Mouse (Mus musculus): ENCODE results near the gene Trh. TPM values are rescaled to one million over a fixed set of nuclear protein-coding genes. Genes with fewer than 3 reads are reported as not detected.

Gene Trh
- total RNA-seq (2014; fragmentation: Nextera tagmentation) (not detected in 2 replicates), total RNA-seq (2017) (0.06 TPM in 1 of 2 replicates, not detected in the other), polyA plus RNA-seq (2012) (not detected in 2 replicates)

DNA sequence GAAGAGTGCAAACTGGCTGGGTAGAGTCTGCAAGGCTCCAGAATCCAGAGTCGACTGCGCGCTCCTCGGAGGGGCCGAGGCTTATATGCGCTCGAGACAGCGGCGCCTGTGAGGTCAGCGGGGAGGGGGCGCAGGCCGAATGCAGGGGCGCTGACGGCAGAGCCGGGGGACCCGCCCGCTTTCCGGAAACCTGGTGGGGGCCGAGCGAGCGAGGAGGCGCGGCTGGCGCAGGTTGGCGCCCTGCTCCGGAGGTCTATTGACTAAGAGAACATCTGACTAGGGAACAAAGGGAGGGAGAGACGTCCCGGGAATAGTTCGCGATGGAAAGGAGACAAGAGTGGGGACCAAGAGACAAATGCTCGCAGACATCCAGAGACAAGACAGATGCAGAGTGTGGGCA, at the start of gene Trh:
Gene Trh, minus strand, starts transcription at position 60 of the 400 bp plus-strand sequence.
- H3K4me1 ChIP-seq (ENCODE audit: insufficient read depth, low read depth, low read length), result peaks cover 7% of the 10 kb centered on the region
- ATAC-seq (ENCODE audit: extremely low read depth, insufficient number of reproducible peaks, low FRiP score, poor library complexity, severe bottlenecking), result no peak
- no peak for DNase-seq (ENCODE audit: low spot score)
- TF ChIP-seq POLR2AphosphoS5 (IDR thresholded peaks at IDR 0.05; ENCODE audit: insufficient replicate concordance, low read depth, low read length) (no peak), GATA1 (IDR thresholded peaks at IDR 0.05; ENCODE audit: borderline replicate concordance, low read length) (no peak), TAL1 (conservative IDR thresholded peaks at IDR 0.05; ENCODE audit: low read depth, low read length) (no peak), CTCF (IDR thresholded peaks at IDR 0.05; ENCODE audit: low read depth, low read length) (no peak), GATA2 (IDR thresholded peaks at IDR 0.05; ENCODE audit: borderline replicate concordance, low read depth, low read length) (no peak)
- H3K4me3 ChIP-seq (ENCODE audit: low read depth, low read length), result no peak within 1 kb of the TSS
- no peaks in the 10 kb centered on the region for H3K36me3 ChIP-seq (replicated peaks)
- H3K27me3 ChIP-seq (ENCODE audit: insufficient read depth, low read length), result peaks cover 16% of the 10 kb centered on the region; the same call in 1 of the 2 replicates
- H3K9me3 ChIP-seq (replicated peaks), result no peaks in the 10 kb centered on the region

DNA sequence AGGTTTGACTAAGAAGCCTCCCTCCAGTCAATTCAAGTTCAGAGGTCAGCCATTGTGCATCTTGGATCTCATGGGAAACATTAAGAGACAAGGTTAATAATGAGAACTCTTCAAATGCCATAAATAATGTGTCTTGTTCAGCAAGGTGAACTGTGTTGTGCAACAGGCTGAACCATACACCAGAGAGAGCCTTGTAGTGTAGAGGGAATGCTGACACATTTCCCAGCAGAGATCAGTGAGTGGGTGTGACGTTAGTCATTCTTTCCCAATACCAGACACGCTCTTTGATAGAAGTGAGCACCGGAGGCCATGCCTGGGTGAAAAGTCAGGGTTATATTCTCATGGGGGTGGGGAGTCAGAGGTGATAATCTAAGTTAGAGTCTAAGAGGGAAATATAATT, 46.4 kb upstream of the Trh start:
- Histone ChIP-seq H3K9me3 (replicated peaks) (no peaks in the 10 kb centered on the region), H3K36me3 (replicated peaks) (no peaks in the 10 kb centered on the region), H3K4me3 (ENCODE audit: low read depth, low read length) (no peak overlapping the region), H3K27me3 (ENCODE audit: insufficient read depth, low read length) (no peaks in the 10 kb centered on the region), H3K4me1 (ENCODE audit: insufficient read depth, low read depth, low read length) (peaks cover 20% of the 10 kb centered on the region)
- TF ChIP-seq TAL1 (conservative IDR thresholded peaks at IDR 0.05; ENCODE audit: low read depth, low read length) (no peak), CTCF (IDR thresholded peaks at IDR 0.05; ENCODE audit: low read depth, low read length) (no peak), GATA2 (IDR thresholded peaks at IDR 0.05; ENCODE audit: borderline replicate concordance, low read depth, low read length) (no peak), POLR2AphosphoS5 (IDR thresholded peaks at IDR 0.05; ENCODE audit: insufficient replicate concordance, low read depth, low read length) (no peak), GATA1 (IDR thresholded peaks at IDR 0.05; ENCODE audit: borderline replicate concordance, low read length) (no peak)
- no peak for DNase-seq (ENCODE audit: low spot score)
- no peak for ATAC-seq (ENCODE audit: extremely low read depth, insufficient number of reproducible peaks, low FRiP score, poor library complexity, severe bottlenecking)

DNA sequence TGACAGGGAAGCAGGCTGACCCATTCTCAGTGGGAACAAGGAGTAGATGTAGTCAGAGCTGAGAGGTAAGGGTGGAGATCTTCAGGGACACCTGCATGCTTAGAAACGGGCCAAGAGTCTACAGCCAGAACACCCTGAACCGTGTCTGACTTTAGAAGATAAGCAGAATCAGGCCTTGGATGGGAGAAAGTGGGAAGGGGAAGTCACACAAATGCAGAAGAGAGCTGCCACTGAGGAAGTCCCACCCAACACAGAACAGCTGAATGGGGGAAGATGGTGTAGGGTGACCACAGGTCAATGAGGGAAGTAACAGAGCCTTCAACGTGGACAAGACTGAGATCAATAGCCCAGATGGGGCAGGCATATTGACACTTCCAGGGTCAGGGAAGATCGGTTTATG, 42.4 kb upstream of the Trh start:
- Histone ChIP-seq H3K9me3 (replicated peaks) (no peaks in the 10 kb centered on the region), H3K4me3 (ENCODE audit: low read depth, low read length) (no peak overlapping the region), H3K4me1 (ENCODE audit: insufficient read depth, low read depth, low read length) (peaks cover 19% of the 10 kb centered on the region), H3K36me3 (replicated peaks) (no peaks in the 10 kb centered on the region), H3K27me3 (ENCODE audit: insufficient read depth, low read length) (no peaks in the 10 kb centered on the region)
- DNase-seq (ENCODE audit: low spot score), result no peak
- ATAC-seq (ENCODE audit: extremely low read depth, insufficient number of reproducible peaks, low FRiP score, poor library complexity, severe bottlenecking), result no peak
- peak; percentile 26; the same call in 1 of the 2 replicates for TF ChIP-seq TAL1 (conservative IDR thresholded peaks at IDR 0.05; ENCODE audit: low read depth, low read length)
- no peak for TF ChIP-seq GATA1 (IDR thresholded peaks at IDR 0.05; ENCODE audit: borderline replicate concordance, low read length)

DNA sequence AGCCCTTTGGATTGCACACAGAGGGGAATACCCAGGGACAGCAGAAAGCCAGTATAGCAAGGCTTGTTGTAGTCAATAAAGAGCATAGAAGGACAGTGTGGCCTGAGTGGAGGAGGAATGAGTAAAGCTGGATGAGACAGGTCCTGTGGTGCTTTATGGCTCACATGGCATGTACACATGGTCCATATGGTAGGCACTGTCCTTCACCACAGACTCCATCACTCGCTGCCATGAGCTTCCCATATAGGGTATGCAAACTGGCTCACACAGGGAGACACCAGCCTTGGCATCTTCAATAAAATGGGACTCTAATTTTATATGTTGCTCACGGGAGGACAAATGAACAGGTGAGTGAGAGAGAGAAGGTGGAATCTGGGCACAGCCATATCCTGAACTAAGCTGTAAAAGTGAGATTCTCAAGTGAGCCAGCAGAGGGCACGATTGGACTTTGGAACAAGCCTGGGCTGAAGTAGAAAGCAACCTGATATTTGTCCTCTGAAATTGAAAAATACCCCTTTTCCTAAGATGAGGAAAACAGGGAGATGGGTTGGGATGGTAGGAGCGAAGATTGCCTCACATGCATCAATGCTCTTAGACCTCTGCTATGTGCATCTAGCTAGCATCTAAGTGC, 41.9 kb upstream of the Trh start:
- peak; percentile 4 for DNase-seq (ENCODE audit: low spot score)
- Histone ChIP-seq H3K9me3 (replicated peaks) (no peaks in the 10 kb centered on the region), H3K27me3 (ENCODE audit: insufficient read depth, low read length) (no peaks in the 10 kb centered on the region), H3K4me3 (ENCODE audit: low read depth, low read length) (no peak overlapping the region), H3K36me3 (replicated peaks) (no peaks in the 10 kb centered on the region), H3K4me1 (ENCODE audit: insufficient read depth, low read depth, low read length) (peaks cover 19% of the 10 kb centered on the region)
- ATAC-seq (ENCODE audit: extremely low read depth, insufficient number of reproducible peaks, low FRiP score, poor library complexity, severe bottlenecking), result no peak
- TF ChIP-seq CTCF (IDR thresholded peaks at IDR 0.05; ENCODE audit: low read depth, low read length) (peak; percentile 23; the same call in 1 of the 2 replicates), POLR2AphosphoS5 (IDR thresholded peaks at IDR 0.05; ENCODE audit: insufficient replicate concordance, low read depth, low read length) (no peak), TAL1 (conservative IDR thresholded peaks at IDR 0.05; ENCODE audit: low read depth, low read length) (no peak)

DNA sequence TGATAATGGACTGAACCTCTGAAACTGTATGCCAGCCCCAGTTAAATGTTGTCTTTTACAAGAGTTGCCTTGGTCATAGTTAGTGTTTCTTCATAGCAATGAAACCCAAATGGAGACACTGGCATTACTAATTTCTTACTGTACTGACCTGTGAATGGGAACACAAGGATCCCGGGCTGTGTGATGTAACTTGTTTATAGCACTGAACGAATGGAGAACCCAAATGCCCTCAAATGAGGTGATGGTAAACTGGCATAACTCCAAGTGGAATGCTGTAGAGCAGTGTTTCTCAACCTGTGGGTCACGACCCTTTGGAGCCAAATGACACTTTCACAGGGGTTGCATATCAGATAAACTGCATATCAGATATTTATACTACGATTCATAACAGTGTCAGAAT, 41.1 kb upstream of the Trh start:
- Histone ChIP-seq H3K4me3 (ENCODE audit: low read depth, low read length) (no peak overlapping the region), H3K4me1 (ENCODE audit: insufficient read depth, low read depth, low read length) (peaks cover 19% of the 10 kb centered on the region), H3K36me3 (replicated peaks) (no peaks in the 10 kb centered on the region), H3K9me3 (replicated peaks) (no peaks in the 10 kb centered on the region), H3K27me3 (ENCODE audit: insufficient read depth, low read length) (no peaks in the 10 kb centered on the region)
- TF ChIP-seq CTCF (IDR thresholded peaks at IDR 0.05; ENCODE audit: low read depth, low read length) (no peak), POLR2AphosphoS5 (IDR thresholded peaks at IDR 0.05; ENCODE audit: insufficient replicate concordance, low read depth, low read length) (no peak), GATA2 (IDR thresholded peaks at IDR 0.05; ENCODE audit: borderline replicate concordance, low read depth, low read length) (no peak), GATA1 (IDR thresholded peaks at IDR 0.05; ENCODE audit: borderline replicate concordance, low read length) (no peak), TAL1 (conservative IDR thresholded peaks at IDR 0.05; ENCODE audit: low read depth, low read length) (no peak)
- ATAC-seq (ENCODE audit: extremely low read depth, insufficient number of reproducible peaks, low FRiP score, poor library complexity, severe bottlenecking) (no peak), DNase-seq (ENCODE audit: low spot score) (no peak)

DNA sequence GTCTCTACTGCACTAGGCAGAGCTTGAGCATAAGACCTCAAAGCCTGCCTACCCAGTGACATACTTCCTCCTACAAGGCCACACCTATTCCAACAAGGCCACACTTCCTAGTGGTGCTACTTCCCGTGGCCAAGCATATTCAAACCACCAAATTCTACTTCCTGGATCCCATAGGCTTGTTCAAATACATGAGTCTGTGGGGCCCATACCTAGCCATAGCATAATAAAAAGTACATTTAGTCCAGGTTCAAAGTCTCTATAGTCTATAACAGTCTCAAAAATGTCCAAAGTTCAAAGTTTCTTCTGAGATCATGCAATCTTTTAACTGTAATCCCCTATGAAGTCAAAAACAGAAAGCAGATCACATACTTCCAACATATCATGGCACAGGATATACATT, 32.7 kb upstream of the Trh start:
- TF ChIP-seq TAL1 (conservative IDR thresholded peaks at IDR 0.05; ENCODE audit: low read depth, low read length) (no peak), GATA1 (IDR thresholded peaks at IDR 0.05; ENCODE audit: borderline replicate concordance, low read length) (no peak), GATA2 (IDR thresholded peaks at IDR 0.05; ENCODE audit: borderline replicate concordance, low read depth, low read length) (no peak), POLR2AphosphoS5 (IDR thresholded peaks at IDR 0.05; ENCODE audit: insufficient replicate concordance, low read depth, low read length) (no peak), CTCF (IDR thresholded peaks at IDR 0.05; ENCODE audit: low read depth, low read length) (no peak)
- H3K9me3 ChIP-seq (replicated peaks), result no peaks in the 10 kb centered on the region
- DNase-seq (ENCODE audit: low spot score) (no peak), ATAC-seq (ENCODE audit: extremely low read depth, insufficient number of reproducible peaks, low FRiP score, poor library complexity, severe bottlenecking) (no peak)
- H3K4me1 ChIP-seq (ENCODE audit: insufficient read depth, low read depth, low read length), result no peaks in the 10 kb centered on the region; the same call in none of the 2 replicates
- peaks cover 5% of the 10 kb centered on the region; the same call in 1 of the 2 replicates for H3K27me3 ChIP-seq (ENCODE audit: insufficient read depth, low read length)
- no peaks in the 10 kb centered on the region for H3K36me3 ChIP-seq (replicated peaks)
- H3K4me3 ChIP-seq (ENCODE audit: low read depth, low read length), result no peak overlapping the region

All from G1E (cell line).